Mouse (Mus musculus): ENCODE data around the gene Atp6v0e2. TPM values are rescaled to one million over a fixed set of nuclear protein-coding genes. Genes with fewer than 3 reads are reported as not detected.

Gene Atp6v0e2
- total RNA-seq, 2 experiments from 2014 or later: 0.48 TPM; not detected in 1

- ATAC-seq (ENCODE audit: poor library complexity, severe bottlenecking): peak; percentile 85
These were observed 1.7 kb downstream of the Atp6v0e2 start for GRCm38 (mm10) chr6:48538841-48539737.

- no peak for ATAC-seq (ENCODE audit: poor library complexity, severe bottlenecking)
These were observed 2.4 kb downstream of the Atp6v0e2 start for GRCm38 (mm10) chr6:48539860-48540259.

DNA sequence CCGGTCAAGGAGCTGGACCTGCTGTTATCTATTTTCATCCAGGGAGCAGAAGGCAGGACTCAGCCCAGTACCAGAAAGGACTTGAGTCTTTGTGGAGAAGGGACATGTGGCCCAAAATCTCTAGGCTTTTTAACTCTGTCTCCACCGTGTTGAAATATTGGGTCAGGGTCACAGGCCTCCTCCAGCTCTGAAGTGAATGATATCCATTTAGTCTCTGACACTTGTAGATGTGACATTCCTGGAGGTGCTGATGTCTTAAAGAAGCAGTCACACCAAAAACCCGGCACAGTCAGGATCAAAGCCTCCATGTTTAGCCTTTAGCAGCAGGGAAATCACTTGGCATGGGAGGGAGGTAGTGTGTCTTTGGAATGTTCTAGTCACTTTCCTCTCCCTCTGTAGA, 3.3 kb downstream of the Atp6v0e2 start:
- ATAC-seq (ENCODE audit: poor library complexity, severe bottlenecking): no peak

DNA sequence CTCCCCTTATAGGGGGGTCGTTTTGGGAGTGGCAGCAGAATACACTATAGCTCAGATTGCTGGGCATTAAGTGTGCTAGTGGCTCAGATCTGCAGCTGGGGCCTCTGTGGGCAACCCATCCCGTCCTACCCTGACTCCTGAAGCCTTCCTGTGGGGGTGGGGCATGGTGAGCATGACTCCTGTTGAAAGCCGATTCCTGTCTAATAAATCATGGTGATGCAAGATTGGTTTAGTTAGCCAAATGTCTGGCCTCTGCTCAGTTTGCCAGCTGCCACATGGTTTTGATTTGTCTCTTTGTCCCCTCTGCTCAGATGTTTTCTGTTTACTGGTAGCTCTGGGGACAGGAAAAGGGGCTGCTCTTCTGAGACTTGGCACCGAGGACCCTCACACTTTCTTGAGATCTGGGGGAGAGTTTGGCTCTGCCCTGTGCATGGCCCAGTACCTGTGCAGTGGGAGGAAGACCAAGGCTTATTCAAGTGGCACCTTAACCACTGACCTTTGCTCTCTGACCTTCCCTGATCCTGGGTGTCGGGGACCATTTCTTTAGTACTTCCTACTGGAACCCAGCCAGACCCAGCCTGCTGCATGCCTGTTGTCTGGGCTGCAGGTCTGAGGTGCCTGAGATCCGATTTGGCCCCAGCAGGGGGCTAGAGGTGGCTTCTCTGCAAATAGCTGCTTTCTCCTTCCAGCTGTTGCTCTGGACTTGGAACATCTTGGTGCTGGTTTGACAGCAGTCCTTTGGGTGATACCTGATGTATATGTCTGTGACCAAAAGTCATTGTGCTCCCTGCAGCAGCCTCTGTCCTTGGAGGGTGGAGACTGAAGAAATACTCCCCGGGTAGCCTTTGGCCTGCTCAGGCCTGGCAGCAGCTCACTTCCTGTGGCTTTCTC, 4.4 kb downstream of the Atp6v0e2 start:
- ATAC-seq (ENCODE audit: poor library complexity, severe bottlenecking): no peak

DNA sequence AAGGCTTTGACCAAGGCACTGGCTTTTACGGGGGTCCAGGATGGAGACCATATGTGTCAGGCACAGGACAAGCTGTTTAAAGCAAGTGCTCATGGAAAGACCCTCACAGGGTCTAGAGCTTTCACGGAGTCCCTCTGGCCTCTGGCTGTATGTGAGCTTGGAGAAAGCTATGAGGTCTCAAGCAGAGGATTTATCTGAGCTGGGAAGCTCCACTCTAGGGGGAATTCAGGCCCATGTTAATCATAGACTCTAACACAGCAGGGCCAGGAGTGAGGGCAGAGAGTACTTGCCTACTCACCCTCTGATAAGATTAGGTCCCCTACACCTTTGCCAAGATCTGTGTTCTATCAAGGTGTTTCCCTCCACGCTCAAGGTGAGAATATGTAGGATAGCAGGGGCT, 5.2 kb downstream of the Atp6v0e2 start:
- ATAC-seq (ENCODE audit: poor library complexity, severe bottlenecking): no peak

DNA sequence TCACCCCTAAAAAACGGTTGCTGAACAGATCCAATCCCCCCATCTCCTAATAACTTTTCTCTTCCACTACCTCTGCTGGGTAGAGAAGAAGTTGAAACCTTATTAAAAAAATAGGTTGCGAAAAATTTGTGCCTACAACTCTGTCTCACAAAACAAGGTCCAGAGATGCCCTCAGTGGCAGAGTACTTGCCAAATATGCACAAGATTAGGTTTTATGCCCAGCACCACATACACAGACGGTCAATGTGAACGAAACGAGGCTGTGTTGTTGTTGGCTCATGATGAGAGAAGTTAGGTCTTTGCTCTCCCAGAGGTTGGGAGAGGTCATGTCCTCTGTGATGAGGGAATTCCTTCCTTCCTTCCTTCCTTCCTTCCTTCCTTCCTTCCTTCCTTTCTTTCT, 7.8 kb downstream of the Atp6v0e2 start:
- ATAC-seq (ENCODE audit: poor library complexity, severe bottlenecking): no peak

DNA sequence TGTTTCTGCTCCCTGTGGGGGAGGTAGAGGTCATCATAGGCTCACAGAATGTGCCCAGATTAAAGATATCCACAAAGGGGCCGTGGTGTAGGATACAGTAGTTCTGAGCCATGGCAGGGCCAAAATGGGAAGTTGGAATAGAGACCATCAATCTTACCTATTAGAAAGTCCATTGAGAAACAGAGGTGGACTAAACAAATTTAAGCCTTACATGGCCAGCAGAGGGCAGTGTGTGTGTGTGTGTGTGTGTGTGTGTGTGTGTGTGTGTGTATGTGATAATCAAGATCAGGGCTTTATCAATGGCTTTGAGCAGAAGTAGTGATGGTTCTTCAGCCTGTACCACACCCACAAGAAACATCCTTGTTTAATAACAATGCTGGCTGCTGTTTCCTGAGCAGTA, 8.9 kb downstream of the Atp6v0e2 start:
- peak; percentile 60 for ATAC-seq (ENCODE audit: poor library complexity, severe bottlenecking)

GRCm38 (mm10) chr6:48546858-48547257, 9.4 kb downstream of the Atp6v0e2 start:
- ATAC-seq (ENCODE audit: poor library complexity, severe bottlenecking): no peak

GRCm38 (mm10) chr6:48548314-48548713, 10.9 kb downstream of the Atp6v0e2 start:
- no peak for ATAC-seq (ENCODE audit: poor library complexity, severe bottlenecking)

- no peak for ATAC-seq (ENCODE audit: poor library complexity, severe bottlenecking)
These were observed 15.5 kb downstream of the Atp6v0e2 start for GRCm38 (mm10) chr6:48552918-48553317.

- ATAC-seq (ENCODE audit: poor library complexity, severe bottlenecking): no peak
These were observed 16.4 kb downstream of the Atp6v0e2 start for GRCm38 (mm10) chr6:48553819-48554218.

DNA sequence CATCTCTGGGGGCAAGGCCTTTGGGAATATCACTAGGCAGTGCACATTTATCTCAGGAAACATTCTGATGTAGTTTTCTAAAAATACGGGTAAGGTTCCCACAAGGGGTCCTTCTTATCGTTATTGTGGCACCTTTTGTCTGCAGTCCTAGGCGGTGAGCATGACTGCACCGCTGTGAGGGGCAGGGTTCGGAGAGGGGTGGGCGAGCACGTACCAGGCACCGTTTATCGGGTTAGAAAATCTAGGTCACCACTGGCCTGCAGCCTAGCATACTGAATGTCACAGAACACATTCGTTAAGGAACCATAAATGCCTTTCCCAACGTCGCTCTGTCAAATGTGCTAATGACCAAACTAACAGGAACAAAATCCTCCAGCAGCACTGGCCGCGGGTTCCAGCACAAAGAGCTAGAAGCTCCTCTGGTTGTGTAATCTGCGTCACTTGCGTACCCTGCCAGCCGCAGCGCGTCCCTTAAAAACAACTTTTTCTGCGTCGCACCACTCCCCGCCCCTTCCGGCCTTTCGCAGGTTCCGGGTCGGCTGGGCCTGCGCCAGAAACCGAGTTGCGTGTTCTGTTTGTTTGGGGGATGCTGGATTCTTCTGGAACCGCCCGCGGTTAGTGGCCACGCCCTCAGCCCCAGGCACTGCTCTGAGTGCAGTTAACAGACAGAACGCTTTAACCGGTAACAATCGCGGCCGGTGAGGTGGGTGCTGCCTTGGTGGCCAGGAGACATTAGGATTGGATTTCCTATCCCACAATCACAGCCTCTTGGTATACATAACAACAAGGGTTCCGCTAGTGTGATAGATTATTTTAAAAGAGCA, 17.1 kb downstream of the Atp6v0e2 start, which contains the start of gene Lrrc61:
Gene Lrrc61, plus strand, starts transcription at position 517 of the 824 bp plus-strand sequence.
- ATAC-seq (ENCODE audit: poor library complexity, severe bottlenecking): peak; percentile 94

DNA sequence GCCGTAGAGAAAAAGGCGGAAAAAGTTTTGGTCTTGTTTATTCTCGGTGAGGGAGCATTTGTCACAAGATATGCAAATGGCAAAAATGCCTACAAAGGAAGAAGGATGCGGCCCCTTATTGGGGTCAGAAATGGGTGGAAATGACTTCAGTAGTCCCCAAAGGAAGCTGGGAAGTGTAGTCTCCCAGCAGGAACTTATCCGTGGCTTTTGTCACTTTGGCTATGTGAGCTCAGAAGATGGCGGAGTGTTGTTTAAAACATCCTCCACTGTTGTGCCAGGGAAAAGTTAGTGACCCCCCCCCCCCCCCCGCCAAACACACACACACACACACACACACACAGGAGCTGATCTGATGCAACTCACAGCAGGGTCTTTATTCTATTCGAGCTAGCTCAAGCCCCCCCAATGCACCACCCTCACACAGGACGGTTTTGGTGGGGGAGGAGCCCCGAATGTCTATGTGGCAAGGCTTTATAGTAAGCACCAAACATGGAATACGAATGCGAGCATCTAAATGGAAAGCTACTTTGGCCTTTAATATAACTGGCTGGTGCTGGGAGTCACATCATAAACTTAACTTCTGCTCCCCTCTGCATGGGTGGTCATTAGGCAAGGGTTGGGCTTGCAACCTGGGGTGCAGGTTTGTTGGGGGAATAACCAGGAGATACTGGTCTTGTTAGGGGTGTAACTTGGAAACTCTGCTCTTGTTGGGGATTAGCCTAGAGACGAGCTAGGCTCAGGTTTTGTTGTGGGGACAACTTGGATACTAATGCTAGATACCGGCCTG, 17.9 kb downstream of the Atp6v0e2 start:
- peak; percentile 48 for ATAC-seq (ENCODE audit: poor library complexity, severe bottlenecking)

- no peak for ATAC-seq (ENCODE audit: poor library complexity, severe bottlenecking)
These were observed 18.5 kb downstream of the Atp6v0e2 start for GRCm38 (mm10) chr6:48555956-48556355.

GRCm38 (mm10) chr6:48565693-48566310, 28.4 kb downstream of the Atp6v0e2 start:
- ATAC-seq (ENCODE audit: poor library complexity, severe bottlenecking): no peak

DNA sequence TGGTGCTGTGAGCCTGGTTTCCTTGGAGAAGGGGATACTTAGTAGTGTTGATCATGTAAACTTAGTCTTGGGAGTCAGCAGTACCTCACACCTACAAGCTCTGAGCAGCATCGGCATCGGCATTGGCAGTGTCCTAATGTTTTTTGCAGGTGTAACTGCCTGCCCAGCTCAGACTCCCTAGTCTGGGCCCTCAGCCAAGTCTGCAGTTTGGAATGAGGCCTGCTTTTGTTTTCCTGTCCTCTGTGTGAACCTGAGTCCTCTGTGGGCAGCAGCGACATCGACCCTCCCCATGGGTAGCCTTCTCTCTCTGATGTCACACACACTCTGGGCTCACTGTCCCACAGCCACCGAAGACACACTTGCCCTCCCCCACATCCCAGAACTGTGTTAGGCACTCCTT, 28.9 kb downstream of the Atp6v0e2 start:
- ATAC-seq (ENCODE audit: poor library complexity, severe bottlenecking): no peak

GRCm38 (mm10) chr6:48568036-48568984, 30.9 kb downstream of the Atp6v0e2 start:
- no peak for ATAC-seq (ENCODE audit: poor library complexity, severe bottlenecking)

- ATAC-seq (ENCODE audit: poor library complexity, severe bottlenecking): no peak
These were observed 31.8 kb downstream of the Atp6v0e2 start for GRCm38 (mm10) chr6:48569065-48569807.

All from megakaryocyte, adult 5-6 weeks (primary cell).